Mouse (Mus musculus) right cerebral cortex, postnatal 25 days (tissue): Measurements from ENCODE around the gene Bphl.
A peak's percentile ranks its signal among the peaks of the same experiment; 100 is the strongest.
"Not testable (repeated sequence)": the region's sequence is repeated elsewhere in the genome, so short reads cannot be mapped to it uniquely, and the experiment has no call there.

Source experiments
- DNase-seq: peaks from one replicate; pipeline ENCODE4 v3.0.0; 2022

The Bphl gene

DNA sequence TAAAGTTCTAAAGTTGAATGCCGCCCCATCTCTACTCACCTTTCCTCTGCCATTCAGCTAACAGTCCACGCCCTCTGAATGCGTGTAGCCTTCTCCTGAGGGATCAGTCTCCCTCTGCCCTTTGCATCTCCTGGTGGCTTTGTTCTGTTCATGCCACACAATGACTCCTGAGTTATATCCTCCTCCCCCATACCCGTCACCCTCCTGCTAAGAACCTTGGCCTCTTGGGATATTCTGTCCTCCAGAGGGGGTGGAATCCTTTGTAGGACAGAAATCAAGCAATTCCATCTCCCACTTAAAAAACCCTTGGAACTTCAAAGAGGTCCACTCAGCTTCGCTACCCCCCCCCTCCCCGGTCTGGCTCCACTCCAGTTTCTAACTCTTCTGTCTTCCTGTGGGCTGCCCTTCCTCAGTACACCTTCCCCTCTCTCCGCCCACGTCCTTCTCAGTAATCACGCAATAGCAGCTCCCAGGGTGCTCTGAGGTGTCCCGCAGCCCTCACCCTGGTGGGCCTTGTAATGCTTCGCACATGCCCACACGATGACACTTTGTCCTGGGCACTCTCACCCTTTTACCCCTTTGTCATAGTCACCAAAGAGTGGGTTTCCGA, 16.4 kb downstream of the Bphl start:
- no peak for DNase-seq

DNA sequence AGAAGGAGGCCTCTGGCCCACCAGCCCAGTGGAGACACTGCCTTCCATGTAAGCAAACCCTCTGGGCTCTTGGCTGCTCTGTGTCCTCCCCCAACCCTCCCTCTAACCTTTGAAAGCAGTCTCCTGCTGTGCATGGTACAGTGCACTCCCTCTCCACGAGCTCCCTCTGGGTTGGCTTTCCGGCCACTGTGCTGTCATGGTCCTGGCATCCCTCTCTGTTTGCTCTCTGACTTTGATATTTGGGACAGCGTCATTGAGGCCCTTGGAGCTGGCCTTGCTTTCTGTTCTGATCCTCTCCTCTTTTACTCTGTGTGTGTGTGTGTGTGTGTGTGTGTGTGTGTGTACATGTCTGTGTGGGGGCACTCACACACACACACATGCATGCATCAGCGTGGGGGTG, 17.0 kb downstream of the Bphl start:
- DNase-seq: no peak

DNA sequence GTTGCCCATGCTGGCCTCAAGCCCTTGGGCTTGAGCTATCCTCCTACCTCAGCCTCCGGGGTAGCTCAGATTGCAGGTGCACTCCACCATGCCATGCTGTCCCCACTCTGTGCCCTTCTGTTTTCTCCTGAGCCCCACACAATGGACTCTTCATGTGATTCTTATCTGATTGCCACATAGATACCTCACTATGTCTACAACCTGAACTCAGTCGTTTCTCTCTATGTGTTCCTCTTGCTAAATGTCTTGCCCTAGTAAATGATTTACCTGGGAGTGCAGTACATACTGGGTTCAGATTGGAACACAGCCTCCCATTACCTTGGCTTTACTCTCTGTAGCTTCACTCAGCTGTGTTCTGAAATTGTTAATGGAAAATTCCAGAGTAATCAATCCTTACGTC, 17.6 kb downstream of the Bphl start:
- no peak for DNase-seq

DNA sequence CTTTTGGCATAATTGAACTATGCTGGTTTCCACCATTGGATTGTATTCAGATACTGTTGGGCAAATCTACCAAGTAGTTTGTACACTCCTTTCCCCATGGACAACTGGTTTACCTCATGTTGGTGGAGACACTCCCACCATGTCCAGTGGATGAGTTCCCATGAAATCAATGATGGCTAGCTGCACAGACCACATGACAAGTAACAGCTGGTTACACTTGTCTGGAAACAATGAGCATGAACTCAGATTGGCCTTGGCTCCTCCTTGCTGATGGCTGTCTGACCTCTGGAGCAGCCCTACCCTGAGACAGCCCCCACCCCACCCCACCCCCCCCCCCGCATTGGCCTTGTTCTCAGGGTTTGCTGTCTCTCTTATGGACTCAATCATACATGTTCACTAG, 19.9 kb downstream of the Bphl start:
- DNase-seq: no peak

DNA sequence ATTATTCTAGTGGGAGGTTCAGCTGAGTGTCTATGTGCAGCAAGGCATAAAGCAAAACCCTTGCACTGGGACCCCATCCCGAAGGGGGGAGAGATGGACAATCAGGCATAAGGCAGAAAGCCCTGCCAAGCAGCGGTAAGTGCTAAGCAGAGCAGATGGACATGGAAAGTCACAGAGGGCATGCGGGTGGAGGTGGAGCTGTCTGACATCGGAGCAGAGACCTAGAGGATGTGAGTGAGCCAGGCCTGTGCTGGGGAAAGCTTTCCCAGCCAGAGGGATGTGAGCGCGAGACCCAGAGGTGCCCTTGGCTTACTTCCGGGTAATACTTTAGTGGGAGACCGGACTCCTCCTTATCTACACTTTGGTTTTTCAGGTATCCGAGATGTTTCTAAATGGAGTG, 22.7 kb downstream of the Bphl start:
- no peak for DNase-seq

DNA sequence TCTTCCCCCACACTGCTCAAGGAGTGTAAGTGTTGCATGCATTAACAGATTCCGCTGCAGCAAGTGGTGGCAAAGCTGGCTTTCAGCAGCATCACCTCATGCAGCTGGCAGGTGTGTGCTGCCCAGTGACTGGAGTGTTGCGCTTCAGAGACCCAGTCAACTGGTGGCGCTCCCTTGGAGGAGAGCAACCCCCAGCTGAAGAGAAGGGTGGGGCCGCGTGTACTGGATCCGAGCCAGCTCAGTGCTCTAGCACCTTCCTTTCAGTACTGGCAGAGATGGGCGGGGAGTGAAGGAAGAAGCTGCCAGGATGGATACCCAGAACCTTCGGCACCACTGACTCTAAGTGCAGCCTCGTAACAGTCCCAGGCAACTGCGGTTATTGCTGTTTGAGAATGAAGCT, 25.1 kb downstream of the Bphl start:
- DNase-seq: no peak

DNA sequence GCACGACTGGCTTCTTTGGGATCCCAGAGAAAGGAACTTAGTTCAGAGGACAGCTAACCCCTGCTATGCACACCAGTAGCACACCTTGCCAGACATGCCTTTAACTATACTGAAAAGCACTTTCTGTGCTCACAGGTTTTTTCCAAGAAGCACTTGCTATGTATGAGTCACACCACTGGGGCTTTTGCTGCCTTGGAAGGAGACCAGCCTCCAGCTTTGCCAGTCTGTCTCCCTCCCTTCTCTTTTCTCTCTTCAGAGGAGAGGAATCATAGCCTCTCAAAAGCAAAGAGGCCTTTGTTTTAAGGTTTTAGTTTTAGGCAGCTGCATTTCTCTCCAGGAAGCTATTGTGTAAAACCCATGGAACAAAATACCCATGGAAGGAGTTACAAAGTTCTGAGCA, 29.0 kb downstream of the Bphl start:
- peak; percentile 63 for DNase-seq

DNA sequence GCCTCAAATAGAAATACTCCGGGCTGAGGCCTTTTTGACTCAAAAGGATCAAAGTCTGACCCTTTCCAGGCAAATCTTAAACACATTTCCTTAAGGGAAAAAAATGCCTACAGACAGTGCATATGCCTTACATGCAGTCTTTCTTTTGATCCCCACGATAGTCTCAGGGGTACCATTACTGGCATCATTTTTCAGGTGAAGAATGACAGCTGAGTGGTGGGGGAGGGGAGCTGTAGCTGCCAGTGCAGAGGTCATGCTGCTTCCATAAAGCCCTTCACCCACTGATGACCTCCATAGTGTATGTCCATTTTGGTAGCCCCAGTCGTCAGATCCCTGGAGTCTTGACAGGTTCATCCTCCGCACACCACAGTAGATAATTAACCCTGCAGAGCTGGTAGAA, 32.9 kb downstream of the Bphl start:
- no peak for DNase-seq

DNA sequence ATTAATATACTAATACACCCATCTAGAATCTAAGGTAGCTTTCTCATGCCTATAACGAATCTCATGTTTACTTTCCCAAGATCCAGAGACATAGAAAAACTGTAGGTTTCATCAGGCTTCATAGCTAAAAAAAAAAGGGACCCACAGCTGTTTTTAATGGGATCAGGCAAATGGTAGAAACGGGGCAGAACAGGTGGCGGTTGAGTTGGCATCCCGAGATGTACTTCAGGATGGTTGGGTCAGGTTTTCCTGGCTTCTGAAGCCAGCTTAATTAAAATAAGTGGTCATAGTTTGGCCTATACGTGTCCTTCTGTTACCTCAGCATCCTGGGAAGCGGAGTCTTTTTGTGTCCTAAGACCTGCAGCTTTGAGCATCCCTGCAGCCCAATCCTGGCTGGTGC, 34.4 kb downstream of the Bphl start:
- no peak for DNase-seq

DNA sequence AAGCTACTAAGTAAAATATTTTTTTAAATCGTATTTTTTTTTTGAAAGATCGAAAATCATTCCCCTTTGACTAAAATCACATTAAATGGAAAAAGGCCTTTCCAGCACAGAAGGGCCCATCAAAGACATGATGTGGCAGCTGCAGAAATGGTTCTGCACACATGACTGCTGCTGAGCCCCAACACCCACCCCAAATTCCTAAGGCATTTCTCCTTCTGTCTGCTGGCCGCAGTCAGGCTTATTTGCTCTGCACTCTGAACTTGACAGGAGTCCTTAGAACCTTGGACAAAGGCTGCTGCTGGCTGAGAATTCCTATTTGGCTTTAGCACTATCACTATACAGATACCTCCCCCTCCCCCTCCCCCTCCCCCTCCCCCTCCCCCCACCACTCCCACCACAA, 35.5 kb downstream of the Bphl start:
- no peak for DNase-seq

DNA sequence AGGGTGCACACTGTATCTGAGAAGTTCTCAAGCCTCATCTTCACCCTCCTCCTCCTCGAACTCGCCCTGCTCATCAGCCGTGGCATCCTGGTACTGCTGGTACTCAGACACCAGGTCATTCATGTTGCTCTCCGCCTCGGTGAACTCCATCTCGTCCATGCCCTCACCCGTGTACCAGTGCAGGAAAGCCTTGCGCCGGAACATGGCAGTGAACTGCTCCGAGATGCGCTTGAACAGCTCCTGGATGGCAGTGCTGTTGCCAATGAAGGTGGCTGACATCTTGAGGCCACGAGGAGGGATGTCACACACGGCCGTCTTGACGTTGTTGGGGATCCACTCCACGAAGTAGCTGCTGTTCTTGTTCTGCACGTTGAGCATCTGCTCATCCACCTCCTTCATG, 37.0 kb downstream of the Bphl start:
- not testable (repeated sequence) for DNase-seq

DNA sequence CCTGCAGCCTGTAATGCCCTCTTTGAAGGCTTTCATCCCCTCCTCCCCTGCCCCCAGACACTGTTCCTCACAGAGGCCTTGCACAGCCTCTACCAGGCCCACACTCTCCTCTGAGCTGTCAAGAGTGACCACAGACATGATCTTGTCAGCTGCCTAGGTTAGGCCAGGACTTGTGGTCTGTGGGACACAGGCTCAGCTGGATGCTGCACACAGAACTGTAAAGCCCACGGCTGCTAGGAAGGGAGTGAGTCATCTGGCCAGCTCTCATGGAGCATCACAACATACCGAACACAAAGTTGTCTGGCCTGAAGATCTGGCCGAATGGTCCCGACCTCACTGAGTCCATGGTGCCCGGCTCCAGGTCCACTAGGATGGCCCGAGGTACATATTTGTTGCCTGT, 38.5 kb downstream of the Bphl start:
- DNase-seq: not testable (repeated sequence)

DNA sequence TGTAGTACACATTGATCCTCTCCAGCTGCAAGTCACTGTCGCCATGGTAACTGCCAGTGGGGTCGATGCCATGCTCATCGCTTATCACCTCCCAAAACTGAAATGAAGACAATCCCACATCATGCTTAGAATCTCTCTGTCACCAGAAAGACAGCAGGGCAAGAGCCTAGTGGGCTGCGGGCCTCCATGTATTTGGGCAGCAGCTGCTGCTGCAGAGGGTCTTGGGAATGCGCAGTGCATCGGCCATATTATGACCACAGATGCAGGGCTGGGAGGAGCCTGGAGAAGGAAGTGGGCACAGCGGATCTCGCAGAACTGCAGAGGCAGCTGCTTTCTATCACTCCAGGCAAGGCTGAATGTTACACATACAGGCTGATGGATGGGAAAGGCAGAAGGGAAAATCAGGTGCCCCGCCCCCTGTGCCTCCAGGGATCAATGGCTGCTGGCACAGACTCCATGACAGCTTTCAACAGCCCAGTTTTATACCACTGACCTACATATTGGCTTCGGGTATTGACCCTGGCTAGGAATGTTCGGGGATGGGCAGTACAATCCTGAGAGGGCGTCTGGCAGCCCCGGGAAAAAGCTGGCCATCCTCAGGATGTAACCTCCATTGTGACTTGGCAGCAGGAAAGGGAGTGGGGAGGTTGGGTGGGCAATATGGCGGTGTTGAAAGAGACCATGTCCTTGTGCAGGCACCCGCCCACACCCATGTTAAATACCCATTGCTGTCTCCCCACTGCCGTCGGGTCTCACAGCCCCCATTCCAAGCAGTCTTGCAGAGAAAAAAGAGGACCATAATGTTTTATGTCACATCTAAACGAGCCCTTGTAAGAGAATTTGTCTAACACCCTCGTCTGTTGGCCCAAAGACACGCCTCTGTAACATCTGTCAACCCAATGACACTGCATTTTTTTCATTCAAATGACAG, 39.4 kb downstream of the Bphl start:
- DNase-seq: no peak

DNA sequence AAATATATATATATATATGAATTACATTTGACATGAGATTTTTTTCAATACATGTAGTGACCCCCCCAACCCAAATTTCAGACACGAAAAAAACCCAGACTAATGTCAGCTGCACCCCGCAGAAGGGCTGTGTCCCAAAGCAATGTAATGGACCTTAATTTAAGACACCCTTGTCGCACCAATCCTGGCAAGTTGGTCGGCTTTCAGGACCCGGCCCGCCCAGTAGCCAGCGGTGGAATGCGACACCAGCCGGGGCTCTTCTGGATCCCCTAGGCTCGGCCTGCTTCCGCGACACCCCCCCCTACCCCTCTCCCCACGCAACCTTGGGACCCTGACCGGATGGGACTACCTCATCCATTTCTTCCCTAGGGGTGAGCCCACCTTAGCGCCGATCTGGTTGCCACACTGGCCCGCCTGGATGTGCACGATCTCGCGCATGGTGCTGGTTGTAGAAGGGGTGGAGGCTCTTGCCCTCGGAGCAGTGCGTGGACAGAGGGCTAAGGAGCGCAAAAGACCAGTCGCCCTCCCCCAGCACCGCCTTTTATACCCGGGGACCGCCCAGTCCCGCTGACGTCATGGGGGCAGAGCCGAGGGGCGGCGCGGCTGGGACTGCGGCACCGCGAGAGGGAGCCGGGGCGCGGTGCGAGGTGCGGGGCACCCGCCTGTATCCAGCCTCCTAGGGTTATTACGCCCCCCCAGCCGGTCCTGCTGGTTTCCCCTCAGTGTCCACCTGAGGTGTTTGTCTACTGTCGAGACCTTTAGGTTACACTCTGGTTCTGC, 40.3 kb downstream of the Bphl start, which contains the start of gene Tubb2a:
Tubb2a (minus strand) TSS at position 516 of the 780 bp plus-strand sequence.
- peak; percentile 93 for DNase-seq

DNA sequence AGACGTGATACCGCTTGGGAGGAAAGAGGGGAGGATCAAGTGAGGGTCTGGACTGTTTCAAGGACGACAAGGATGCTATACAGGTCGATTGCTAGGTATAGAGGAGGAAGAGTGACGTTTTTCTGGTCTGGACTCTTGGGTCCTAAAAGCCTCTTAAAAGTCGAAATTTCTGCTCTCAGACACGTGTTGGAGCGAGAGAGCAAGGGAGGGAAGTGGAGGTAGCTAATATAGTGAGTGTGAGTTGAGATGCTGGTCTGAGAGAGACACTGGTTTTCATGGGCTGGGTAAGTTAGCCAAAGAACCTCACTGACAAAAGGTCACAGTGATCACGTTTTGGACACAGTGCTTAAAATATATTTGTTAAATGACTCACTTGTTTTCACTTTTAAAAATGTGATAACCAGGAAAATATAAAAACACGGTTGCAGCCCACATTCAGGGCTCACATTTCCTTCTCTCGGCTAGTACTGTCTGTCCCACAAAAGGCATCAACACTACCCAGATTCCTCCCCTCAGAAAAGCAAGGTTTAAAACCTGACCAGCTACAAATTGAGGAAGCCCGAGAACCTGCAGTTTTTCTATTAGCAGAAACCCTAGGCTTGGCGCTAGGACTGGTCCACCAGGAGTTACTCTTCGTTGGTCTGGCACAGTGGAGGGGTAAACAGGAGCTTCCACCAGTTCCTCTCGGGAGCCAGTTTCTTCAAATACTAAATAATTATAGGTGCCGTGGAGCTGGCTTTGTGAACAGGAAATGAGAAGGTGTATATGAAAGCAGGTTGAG, 41.3 kb downstream of the Bphl start:
- DNase-seq: no peak

DNA sequence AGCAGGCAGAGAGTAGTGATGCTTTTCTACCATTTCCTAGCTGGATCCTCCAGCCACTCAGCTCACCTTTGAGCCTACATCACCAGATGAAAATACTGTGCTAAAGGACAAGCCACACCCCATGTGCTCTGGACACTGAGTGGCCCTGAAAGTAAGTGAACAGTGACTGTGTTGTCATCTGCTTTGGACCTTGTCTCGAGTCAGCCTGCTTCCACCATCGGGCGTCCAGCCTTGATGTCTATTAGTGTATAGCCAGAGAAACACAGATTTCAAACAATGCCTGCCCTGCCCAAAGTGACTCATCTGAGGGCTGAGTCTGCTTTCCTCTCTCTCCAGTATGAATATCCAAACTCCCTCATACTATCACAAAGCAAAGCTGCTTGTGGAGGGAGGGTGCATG, 42.4 kb downstream of the Bphl start:
- no peak for DNase-seq

DNA sequence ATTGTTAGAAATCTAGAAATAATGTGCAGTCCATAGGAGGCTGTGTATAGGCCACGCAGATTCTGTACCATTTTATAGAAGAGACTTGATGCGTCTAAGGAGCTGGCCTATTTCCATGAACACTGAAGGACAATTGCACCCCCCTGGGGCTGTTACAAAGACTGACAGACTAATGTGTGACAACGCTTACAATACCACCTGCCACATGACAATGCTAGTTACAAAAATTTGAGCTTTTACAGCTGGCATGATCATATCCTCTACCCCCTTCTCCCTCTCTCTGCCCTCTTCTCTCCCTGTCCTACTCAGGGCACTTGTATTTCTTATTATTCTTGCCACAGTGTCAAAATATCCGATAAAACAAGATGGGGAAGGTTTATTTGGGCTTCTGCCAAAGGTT, 44.5 kb downstream of the Bphl start:
- DNase-seq: no peak

DNA sequence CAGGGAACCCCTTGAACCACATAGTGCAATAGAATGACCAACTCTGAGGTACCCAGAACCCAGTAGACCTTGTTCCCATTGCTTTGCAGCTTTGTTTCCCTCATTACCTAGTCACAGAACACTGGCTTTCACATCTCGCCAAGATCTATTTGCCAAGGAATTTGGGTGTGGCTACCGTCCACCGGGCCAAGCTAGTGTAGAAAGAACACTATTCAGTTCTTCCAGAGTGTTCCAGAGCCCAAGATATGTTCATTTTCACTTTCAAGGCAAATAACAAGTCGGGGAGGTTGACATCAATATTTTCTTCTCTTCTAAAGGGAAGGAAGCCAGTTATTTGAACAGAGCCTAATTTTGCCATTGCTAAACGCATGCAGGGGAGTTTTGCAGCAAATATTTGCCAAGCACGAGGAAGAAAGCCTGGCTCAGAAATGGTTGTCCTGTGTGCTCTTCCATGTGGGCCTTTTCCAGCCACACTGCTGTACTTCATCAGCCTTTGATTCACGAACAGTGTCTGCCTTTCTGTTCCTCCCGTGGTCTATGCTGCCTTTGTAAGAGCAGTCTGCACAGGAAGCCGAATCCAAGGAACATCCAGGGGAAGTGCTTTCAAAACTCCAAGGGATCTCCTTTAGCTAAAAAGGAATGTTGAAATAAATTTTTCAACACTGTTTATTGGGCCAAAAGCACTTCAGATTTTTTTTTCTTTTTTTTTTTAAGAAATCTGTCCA, 46.8 kb downstream of the Bphl start:
- DNase-seq: no peak

DNA sequence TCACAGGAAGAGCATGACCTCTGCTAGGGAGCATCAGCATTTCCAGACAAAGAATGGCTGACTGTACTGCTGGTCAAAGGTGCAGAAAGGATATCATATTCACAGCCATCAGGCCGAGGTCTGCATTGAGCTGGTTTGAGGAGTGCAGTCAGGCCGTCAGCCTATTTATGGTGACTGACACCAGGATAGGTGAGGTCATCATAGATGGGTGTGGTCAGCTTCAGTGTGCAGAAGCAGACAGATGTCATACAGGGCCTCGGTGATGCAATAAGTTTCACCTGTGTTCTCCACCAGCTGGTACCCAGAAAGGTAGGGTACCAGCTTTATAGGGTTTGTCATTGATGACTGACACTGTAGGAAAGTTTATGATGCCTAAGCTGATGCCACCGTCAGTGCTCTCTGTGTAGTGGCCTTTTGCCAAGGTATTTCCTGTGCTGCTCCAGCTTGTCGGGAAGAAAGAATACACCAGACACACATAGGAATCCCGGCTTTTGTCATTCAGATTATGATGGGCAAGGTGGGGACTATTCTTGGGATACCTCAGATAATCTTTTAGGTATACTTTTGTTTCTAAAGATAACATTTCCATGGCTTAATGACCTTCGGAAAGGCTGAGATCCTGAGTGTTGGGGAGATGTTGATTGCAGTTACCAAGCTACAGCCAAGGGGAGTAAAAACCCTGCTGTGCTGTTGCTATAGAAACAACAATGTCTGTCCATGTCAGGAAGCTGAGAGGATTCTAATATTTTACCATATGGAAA, 49.8 kb downstream of the Bphl start:
- no peak for DNase-seq

DNA sequence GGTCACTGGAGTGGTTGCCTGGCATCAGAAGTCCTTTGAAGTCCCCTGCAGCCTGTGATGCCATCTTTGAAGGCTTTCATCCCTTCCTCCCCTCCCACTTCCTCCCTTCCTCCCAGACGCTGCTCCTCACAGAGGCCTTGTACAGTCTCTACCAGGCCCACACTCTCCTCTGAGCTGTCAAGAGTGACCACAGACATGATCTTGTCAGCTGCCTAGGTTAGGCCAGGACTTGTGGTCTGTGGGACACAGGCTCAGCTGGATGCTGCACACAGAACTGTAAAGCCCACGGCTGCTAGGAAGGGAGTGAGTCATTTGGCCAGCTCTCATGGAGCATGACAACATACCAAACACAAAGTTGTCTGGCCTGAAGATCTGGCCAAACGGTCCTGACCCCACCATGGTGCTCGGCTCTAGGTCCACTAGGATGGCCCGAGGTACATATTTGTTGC, 50.8 kb downstream of the Bphl start:
- not testable (repeated sequence) for DNase-seq

DNA sequence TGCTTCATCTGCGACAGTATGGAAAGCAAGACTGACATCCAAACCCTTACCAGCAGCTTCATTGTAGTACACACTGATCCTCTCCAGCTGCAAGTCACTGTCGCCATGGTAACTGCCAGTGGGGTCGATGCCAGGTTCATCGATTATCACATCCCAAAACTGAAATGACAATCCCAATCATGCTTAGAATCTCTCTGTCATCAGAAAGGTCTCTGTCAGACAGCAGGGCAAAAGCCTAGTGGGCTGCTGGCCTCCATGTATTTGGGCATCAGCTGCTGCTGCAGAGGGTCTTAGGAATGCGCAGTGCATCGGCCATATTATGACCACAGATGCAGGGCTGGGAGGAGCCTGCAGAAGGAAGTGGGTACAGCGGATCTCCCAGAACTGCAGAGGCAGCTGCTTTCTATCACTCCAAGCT, 51.5 kb downstream of the Bphl start:
- no peak for DNase-seq
